Mouse (Mus musculus): ENCODE results near the gene Gpr152.
"Not testable (repeated sequence)": the region's sequence is repeated elsewhere in the genome, so short reads cannot be mapped to it uniquely, and the experiment has no call there.

Gene Gpr152

GRCm38 (mm10) chr19:4112063-4112960 lies 27.3 kb upstream of the Gpr152 start:
- no peak for DNase-seq

GRCm38 (mm10) chr19:4113186-4113805 lies 26.3 kb upstream of the Gpr152 start:
- DNase-seq = peak; percentile 65

GRCm38 (mm10) chr19:4113806-4114230 lies 25.8 kb upstream of the Gpr152 start:
- no peak for DNase-seq

GRCm38 (mm10) chr19:4114551-4114950 lies 25.0 kb upstream of the Gpr152 start:
- no peak for DNase-seq

GRCm38 (mm10) chr19:4115144-4115543 lies 24.4 kb upstream of the Gpr152 start:
- DNase-seq = no peak

- no peak for DNase-seq
Observed at GRCm38 (mm10) chr19:4115816-4116215, 23.8 kb upstream of the Gpr152 start.

GRCm38 (mm10) chr19:4117006-4117405 lies 22.6 kb upstream of the Gpr152 start:
- DNase-seq = no peak

- no peak for DNase-seq
Observed at GRCm38 (mm10) chr19:4118350-4118749, 21.2 kb upstream of the Gpr152 start.

- DNase-seq = no peak
Observed at GRCm38 (mm10) chr19:4119716-4120487, 19.7 kb upstream of the Gpr152 start.

- no peak for DNase-seq
Observed at GRCm38 (mm10) chr19:4120496-4120895, 19.1 kb upstream of the Gpr152 start.

- DNase-seq = peak; percentile 97
Observed at GRCm38 (mm10) chr19:4121097-4121805, 18.3 kb upstream of the Gpr152 start.

- DNase-seq = not testable (repeated sequence)
Observed at GRCm38 (mm10) chr19:4121896-4122295, 17.7 kb upstream of the Gpr152 start.

GRCm38 (mm10) chr19:4122411-4123370 lies 16.9 kb upstream of the Gpr152 start:
- DNase-seq = no peak

GRCm38 (mm10) chr19:4124432-4124831 lies 15.2 kb upstream of the Gpr152 start:
- DNase-seq = no peak

- peak; percentile 30 for DNase-seq
Observed at GRCm38 (mm10) chr19:4125268-4125667, 14.3 kb upstream of the Gpr152 start.

- peak; percentile 98 for DNase-seq
Observed at GRCm38 (mm10) chr19:4125741-4126696, 13.6 kb upstream of the Gpr152 start, which contains the start of gene Aip. Gene Aip, minus strand, starts transcription at chr19:4125858.

GRCm38 (mm10) chr19:4126759-4127495 lies 12.7 kb upstream of the Gpr152 start:
- DNase-seq = no peak

- DNase-seq = no peak
Observed at GRCm38 (mm10) chr19:4129462-4129861, 10.1 kb upstream of the Gpr152 start.

GRCm38 (mm10) chr19:4130106-4130505 lies 9.5 kb upstream of the Gpr152 start:
- no peak for DNase-seq

Data from right cerebral cortex, postnatal 4 days (tissue).